Mouse (Mus musculus): ENCODE data around the gene Macf1.
"Not testable (repeated sequence)": the region's sequence is repeated elsewhere in the genome, so short reads cannot be mapped to it uniquely, and the experiment has no call there.

The Macf1 gene

GRCm38 (mm10) chr4:123669696-123670095 is 14.5 kb downstream of the Macf1 start:
- DNase-seq = no peak

GRCm38 (mm10) chr4:123667260-123667867 is 16.8 kb downstream of the Macf1 start:
- peak; percentile 76 for DNase-seq

DNA sequence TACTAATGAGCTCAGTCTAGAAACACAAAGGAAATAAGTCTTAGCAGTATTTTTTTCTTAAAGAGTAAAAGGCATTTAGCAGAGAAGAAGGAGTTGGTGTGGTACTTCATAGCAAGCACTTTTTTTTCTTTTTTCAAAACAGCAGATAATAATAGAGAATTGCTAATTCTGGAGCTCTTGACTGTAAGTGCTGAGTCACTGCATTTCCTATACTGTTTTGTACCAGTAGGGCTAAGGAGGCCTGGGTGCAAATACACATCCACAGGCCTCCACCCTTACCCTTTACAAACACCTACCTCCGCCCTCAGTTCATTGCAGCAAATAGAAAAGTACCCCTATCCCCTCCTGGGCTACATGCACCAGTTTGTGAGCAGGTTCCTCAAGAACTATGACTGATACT is 17.6 kb downstream of the Macf1 start:
- DNase-seq = no peak

GRCm38 (mm10) chr4:123665681-123666278 is 18.4 kb downstream of the Macf1 start:
- DNase-seq = no peak

- DNase-seq = no peak
Observed at GRCm38 (mm10) chr4:123664951-123665661, 19.1 kb downstream of the Macf1 start.

DNA sequence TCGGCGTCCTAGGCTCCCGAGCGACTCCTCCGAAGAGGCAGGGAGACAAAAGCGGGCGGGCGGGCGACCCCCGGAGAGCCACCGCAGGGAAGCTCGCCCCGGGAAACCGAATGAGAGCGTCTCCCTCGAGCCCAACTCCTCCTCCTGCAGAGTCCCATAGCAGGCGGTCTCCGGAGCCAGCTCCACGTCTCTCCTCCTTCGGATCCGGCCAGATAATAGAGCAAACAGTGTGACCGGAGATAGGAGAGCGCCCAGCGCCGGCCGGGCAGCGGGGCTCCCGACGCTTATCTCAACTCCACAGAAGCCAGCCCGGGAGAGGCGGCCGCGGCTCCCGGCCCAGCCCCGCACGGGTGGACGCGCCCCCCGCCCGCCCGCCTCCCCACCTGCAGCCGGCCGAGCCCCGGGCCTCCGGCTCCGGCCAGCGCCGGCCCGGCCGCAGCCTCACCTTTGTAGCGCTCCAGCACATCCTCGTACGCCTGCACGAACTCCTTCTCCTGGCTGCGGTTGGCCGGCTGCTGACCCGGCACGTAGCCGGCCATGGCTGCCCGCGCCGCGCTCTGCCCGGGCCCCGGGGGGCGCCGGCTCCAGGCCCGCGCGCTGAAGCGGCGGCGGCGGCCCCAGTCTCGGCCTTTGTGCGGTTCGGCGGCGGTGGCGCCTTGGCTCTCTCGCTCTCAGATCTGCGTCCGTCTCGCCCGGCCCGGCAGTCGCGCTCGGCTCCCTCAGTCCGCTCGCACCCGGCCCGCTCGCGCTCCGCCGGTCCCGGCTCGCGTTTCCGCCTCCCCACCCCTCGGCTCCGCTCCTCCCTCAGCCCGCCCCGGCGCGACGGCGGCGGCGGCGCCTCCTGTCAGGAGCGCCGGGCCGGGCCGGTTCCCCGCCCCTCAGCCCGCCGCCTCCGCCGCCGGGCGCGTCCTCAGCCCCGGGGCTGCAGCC is 19.9 kb downstream of the Macf1 start:
- DNase-seq = no peak

DNA sequence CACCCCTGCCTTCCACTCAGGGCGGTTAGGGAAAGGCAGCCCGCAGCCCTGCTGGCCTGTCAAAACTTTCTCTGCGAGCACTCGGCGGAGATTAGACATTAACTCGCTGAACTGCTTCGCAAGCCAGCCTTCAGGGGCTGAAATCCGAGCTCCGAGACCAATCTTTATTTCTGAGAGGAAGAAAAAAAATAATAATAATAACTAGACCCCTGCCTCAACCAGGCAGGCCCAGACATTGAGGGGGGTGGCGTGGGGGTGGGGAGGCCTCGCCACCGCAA is 20.5 kb downstream of the Macf1 start:
- DNase-seq = no peak

DNA sequence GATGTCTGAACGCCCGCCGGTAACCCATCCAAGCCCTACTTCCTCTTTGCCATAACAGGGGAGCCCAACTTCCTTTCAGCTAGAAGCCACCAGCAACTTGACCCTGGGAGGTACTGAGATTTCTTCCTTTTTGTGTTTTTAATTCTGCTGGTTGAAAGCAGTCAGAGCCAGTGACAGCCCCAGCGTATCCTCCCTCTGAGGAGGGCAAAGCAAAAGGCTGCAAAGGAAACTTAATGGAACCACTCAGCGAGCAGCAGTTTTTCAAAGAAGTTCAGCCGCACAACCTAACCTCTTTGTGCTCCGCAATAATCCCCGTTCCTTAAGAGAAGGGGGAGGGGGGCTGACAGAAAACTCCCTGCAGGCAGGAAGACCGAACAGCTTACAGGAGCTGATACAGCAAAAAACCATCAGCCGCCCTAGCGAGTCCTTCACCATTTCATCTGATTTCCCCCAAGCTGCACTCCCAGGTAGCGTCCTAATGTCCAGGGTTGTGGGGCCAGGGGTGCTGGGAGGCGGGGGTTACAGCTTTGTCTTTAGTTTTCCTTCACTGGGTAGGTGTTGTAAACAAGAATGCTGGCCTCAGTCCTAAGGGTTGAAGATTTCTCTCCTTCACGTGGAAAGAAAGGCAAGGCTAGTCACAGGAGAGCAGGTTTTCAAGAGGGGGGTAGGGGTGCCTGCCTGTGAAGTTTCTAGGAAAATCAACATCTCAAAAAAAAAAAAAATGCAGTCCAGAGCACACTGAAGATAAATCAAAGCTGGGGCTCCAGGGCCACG is 21.1 kb downstream of the Macf1 start:
- DNase-seq = no peak

GRCm38 (mm10) chr4:123658175-123658574 is 26.0 kb downstream of the Macf1 start:
- DNase-seq = no peak

- no peak for DNase-seq
Observed at GRCm38 (mm10) chr4:123655245-123655644, 28.9 kb downstream of the Macf1 start.

DNA sequence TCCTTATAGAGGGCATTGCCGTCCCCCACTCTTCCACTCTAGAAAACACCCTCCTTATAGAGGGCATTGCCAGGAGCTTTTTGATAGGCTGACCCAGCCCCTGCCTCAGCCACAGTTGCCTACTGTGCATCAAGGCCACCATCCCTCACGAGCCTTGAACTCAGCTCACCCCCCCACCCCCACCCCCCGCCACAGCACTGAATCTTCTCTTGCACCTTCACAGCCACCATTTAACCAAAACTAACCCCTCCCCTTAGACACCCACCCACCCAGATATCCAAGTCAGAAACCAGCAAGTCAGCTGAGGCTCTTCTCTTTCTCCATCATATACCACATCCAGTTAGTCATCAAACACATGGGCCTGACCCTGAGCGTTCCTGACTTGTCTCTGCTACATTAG is 29.6 kb downstream of the Macf1 start:
- DNase-seq = no peak

- not testable (repeated sequence) for DNase-seq
Observed at GRCm38 (mm10) chr4:123653446-123653845, 30.7 kb downstream of the Macf1 start.

- no peak for DNase-seq
Observed at GRCm38 (mm10) chr4:123652130-123652529, 32.0 kb downstream of the Macf1 start.

DNA sequence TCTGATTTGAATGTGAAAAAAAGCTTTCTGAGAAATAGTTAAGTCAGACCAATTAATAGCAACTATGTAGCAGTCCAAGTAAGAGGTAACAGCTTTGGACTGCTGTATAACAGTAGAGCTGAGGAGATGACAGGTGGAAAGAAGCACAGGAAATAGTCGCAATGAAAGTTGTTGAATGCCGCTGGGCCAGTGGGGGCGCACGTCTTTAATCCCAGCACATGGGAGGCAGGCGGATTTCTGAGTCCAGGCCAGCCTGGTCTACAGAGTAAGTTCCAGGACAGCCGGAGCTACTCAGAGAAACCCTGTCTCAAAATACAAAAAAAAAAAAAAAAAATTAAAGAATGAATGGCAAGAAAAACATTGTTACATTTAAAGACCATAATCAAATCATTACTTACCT is 35.0 kb downstream of the Macf1 start:
- DNase-seq = no peak

DNA sequence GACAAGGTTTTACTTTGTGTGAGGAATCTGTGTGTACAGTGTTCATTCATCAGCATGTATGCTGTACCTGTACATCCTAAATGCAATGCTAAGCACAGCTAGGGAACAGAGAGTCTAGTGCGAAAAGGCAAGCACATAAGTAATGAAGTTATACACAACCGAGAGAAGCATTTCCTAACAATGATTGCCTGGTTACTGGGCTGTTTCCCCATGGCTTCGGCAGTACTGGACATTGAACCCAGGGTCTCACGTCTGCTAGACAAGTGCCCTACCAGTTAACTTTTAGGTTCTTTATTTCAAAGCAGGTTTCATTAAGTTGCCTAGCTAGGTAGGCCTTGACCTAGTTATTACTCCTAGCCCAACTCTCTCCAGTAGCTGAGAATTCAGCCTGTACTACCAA is 36.5 kb downstream of the Macf1 start:
- DNase-seq = no peak

- DNase-seq = no peak
Observed at GRCm38 (mm10) chr4:123647109-123647508, 37.1 kb downstream of the Macf1 start.

GRCm38 (mm10) chr4:123645246-123645845 is 38.8 kb downstream of the Macf1 start:
- DNase-seq = no peak

- DNase-seq = no peak
Observed at GRCm38 (mm10) chr4:123643561-123643960, 40.6 kb downstream of the Macf1 start.

- no peak for DNase-seq
Observed at GRCm38 (mm10) chr4:123642877-123643276, 41.3 kb downstream of the Macf1 start.

- DNase-seq = no peak
Observed at GRCm38 (mm10) chr4:123637136-123637535, 47.0 kb downstream of the Macf1 start.

DNA sequence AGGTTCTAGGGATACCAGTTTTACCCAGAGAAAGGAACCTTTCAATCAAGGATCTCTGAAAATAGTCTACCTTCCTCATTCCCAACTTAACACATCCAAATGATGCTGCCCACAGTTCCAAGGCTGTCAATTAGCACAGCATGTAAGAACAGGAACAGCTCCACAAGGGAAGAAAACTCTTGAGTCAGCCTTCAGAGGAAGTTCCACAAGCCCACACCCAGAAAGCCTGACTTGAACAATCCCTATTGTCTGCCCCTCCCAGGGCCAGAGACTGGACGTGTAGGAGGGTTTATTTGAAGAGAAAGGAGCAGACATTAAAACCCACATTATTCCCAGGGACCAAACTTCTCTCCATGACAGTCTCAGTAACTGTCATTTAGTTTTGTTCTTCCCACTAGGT is 48.7 kb downstream of the Macf1 start:
- DNase-seq = no peak

- DNase-seq = no peak
Observed at GRCm38 (mm10) chr4:123634436-123634835, 49.7 kb downstream of the Macf1 start.

Data from cerebellum, adult 11 months (tissue).